Mouse (Mus musculus): ENCODE data around the gene Ngb. TPM values are rescaled to one million over a fixed set of nuclear protein-coding genes. Genes with fewer than 3 reads are reported as not detected.

Ngb gene
- polyA plus RNA-seq, 1 experiment from 2014 or later: 0.43 TPM

DNA sequence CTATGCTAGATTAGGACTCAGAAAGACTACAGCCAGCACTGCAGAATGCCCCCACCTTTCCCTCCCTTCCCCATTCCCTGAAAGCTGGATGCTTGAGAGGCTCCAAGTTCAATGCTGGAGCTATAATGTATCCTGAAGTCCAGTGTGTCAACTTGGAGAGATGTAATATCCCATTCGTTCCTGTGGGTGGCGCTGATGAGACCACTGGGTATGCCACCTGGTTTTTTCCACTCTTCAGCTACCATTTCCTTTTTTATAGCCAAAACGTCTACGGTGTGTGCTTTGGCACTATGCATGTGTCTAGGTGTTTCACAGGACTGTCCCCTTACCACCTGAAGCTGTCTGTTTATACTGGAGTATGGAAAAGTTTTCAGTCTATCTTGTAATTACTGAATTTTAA is 14.0 kb downstream of the Ngb start:
- no peak for ATAC-seq (ENCODE audit: low FRiP score)
- Histone ChIP-seq H3K36me3 (no peaks in the 10 kb centered on the region), H3K9ac (no peak overlapping the region), H3K4me1 (no peaks in the 10 kb centered on the region), H3K4me3 (no peak overlapping the region), H3K27ac (no peak overlapping the region), H3K4me2 (replicated peaks) (no peak overlapping the region), H3K9me3 (replicated peaks) (no peaks in the 10 kb centered on the region), H3K27me3 (no peaks in the 10 kb centered on the region)
- WGBS: 43% methylated on average over 4 of the region's 4 CpGs

DNA sequence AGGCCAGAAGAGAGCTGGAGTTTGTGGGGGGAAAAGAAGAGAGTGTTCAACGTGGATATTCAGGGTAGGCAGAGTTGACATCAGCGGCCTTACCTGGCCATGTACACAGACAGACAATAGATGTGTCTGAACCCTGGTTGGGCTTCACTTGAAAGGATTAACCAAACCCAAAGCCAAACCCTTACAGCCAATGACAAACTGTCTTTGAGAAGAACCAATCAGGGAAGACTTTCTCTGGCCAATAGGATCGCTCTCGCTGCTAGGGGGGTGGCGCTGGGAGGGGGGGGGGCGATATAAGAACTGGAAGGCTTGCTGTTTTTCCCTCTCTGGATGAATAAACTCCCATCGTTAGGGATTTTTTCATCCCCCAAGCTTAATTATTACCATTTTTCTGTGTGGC is 15.1 kb downstream of the Ngb start:
- 63% methylated on average over 7 of the region's 7 CpGs for WGBS
- no peak for ATAC-seq (ENCODE audit: low FRiP score)
- Histone ChIP-seq H3K4me3 (no peak overlapping the region), H3K9ac (no peak overlapping the region), H3K36me3 (no peaks in the 10 kb centered on the region), H3K27me3 (no peaks in the 10 kb centered on the region), H3K4me1 (no peaks in the 10 kb centered on the region), H3K27ac (no peak overlapping the region), H3K9me3 (replicated peaks) (no peaks in the 10 kb centered on the region), H3K4me2 (replicated peaks) (no peak overlapping the region)

DNA sequence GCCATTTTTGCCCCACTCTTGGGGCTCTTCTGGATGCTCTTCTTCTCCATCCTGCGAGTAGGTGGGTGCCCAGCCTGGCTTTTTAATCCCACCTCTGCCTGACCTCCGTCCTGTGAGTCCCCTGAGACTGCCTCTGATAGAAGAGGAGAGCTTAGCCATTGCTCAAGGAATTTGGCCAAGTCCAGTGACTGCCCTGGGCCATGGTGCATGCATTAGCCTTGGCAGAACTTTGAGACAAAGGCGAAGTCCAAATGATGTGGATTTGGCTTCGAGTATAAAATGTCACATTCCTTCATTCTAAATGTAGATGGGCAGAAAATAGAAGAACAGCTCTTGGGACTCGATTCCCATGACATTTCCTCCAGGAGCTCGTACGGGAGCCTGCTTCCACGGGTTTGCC is 19.5 kb downstream of the Ngb start:
- no peak for ATAC-seq (ENCODE audit: low FRiP score)
- no peaks in the 10 kb centered on the region for H3K9me3 ChIP-seq (replicated peaks)
- no peak overlapping the region for H3K4me3 ChIP-seq
- 83% methylated on average over 8 of the region's 8 CpGs for WGBS
- H3K36me3 ChIP-seq: no peaks in the 10 kb centered on the region
- no peaks in the 10 kb centered on the region for H3K27me3 ChIP-seq
- H3K9ac ChIP-seq: no peak overlapping the region
- H3K4me1 ChIP-seq: no peaks in the 10 kb centered on the region
- no peak overlapping the region for H3K4me2 ChIP-seq (replicated peaks)
- no peak overlapping the region for H3K27ac ChIP-seq

DNA sequence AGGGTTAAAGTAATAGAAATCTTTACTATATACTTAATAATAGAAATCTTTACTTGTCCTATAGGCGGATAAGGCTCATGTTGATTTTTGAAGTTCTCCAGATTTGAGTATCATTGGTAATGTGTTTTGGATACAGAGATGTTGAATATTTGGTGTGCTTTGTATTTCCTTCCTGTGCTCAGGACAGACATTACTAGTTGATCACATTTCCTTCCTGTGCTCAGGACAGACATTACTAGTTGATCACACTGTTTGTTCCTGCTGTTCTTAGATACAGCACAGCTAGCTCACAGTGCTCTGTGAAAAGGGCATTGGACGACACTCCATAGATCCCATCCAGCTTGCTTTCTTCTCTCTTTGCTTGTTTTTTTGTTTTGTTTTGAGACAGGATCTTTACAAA is 25.7 kb downstream of the Ngb start:
- no peak for ATAC-seq (ENCODE audit: low FRiP score)

DNA sequence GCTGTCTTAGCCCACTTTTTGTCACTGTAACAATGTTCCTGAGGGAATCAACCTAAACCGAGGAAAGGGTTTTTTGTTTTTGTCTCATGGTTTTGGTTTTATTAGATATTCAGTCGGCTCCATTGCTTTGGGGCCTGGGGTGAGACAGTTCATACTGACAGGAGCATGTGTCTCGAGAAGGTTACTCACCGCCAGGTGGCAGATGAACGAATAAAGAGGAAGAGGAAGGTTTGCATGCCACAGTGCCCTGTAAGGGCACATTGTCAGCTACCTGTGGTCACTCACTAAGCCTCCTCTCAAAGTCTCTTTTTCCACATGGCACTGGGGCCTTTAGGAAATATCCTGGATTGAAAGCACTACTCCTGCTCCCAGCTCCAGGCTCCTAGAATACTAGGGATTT is 31.8 kb downstream of the Ngb start:
- ATAC-seq (ENCODE audit: low FRiP score): no peak
- 69% methylated on average over 5 of the region's 5 CpGs for WGBS
- no peaks in the 10 kb centered on the region for H3K27me3 ChIP-seq

More for the DNA sequence above, 25.7 kb downstream of the Ngb start:
- Histone ChIP-seq H3K27me3 (no peaks in the 10 kb centered on the region), H3K4me2 (replicated peaks) (no peak overlapping the region), H3K4me1 (no peaks in the 10 kb centered on the region), H3K36me3 (no peaks in the 10 kb centered on the region), H3K9me3 (replicated peaks) (no peaks in the 10 kb centered on the region), H3K9ac (no peak overlapping the region), H3K27ac (no peak overlapping the region), H3K4me3 (no peak overlapping the region)
- 92% methylated on average over 2 of the region's 2 CpGs for WGBS

DNA sequence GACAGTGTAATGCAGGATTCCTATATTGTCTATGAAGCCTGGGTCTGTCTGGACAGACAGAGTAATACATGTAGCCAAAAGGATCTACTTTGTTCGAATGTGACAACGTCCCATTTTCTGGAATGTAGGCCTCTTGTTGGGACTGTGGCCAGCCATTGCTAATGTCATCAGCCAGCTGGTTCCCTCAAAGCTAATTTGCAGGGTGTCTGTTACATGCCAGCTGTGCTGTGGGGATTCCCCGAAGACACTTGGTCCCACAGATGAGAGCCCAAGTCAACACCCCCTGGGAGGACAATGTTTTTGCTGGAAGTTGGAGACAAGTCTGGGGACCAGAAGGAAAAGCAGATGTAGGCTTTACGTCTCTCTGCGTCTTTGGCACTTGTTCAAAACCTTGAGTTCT is 35.9 kb downstream of the Ngb start:
- WGBS: 90% methylated on average over 5 of the region's 5 CpGs
- Histone ChIP-seq H3K4me2 (replicated peaks) (no peak overlapping the region), H3K4me1 (no peaks in the 10 kb centered on the region), H3K27ac (no peak overlapping the region), H3K27me3 (no peaks in the 10 kb centered on the region), H3K36me3 (no peaks in the 10 kb centered on the region), H3K9ac (no peak overlapping the region), H3K9me3 (replicated peaks) (no peaks in the 10 kb centered on the region), H3K4me3 (no peak overlapping the region)
- no peak for ATAC-seq (ENCODE audit: low FRiP score)

More for the DNA sequence above, 31.8 kb downstream of the Ngb start:
- H3K4me3 ChIP-seq: no peak overlapping the region
- H3K36me3 ChIP-seq: no peaks in the 10 kb centered on the region
- H3K27ac ChIP-seq: no peak overlapping the region
- H3K9me3 ChIP-seq (replicated peaks): no peaks in the 10 kb centered on the region
- no peak overlapping the region for H3K4me2 ChIP-seq (replicated peaks)
- H3K9ac ChIP-seq: no peak overlapping the region
- H3K4me1 ChIP-seq: no peaks in the 10 kb centered on the region

DNA sequence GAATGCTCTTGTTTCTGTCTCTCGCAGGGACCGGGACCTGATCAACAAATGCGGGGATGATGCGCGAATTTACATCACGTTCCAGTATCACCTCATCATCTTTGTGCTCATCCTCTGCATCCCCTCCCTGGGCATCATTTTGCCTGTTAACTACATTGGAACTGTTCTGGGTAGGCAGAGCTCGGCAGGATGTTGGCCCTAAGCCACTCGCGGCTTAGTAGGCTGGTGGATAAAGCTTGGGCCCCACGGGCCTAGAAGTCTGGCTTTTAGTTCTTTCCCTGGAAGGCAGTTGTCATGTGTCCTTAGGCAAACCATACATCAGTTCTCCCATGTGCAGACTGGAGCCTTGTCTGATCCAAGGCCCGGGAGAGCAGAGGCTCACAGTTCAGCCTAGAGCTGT is 36.9 kb downstream of the Ngb start:
- H3K36me3 ChIP-seq: no peaks in the 10 kb centered on the region
- WGBS: 93% methylated on average over 11 of the region's 11 CpGs
- no peaks in the 10 kb centered on the region for H3K27me3 ChIP-seq
- H3K27ac ChIP-seq: no peak overlapping the region
- no peaks in the 10 kb centered on the region for H3K4me1 ChIP-seq
- no peaks in the 10 kb centered on the region for H3K9me3 ChIP-seq (replicated peaks)
- no peak overlapping the region for H3K4me3 ChIP-seq
- H3K9ac ChIP-seq: no peak overlapping the region
- H3K4me2 ChIP-seq (replicated peaks): no peak overlapping the region
- no peak for ATAC-seq (ENCODE audit: low FRiP score)

DNA sequence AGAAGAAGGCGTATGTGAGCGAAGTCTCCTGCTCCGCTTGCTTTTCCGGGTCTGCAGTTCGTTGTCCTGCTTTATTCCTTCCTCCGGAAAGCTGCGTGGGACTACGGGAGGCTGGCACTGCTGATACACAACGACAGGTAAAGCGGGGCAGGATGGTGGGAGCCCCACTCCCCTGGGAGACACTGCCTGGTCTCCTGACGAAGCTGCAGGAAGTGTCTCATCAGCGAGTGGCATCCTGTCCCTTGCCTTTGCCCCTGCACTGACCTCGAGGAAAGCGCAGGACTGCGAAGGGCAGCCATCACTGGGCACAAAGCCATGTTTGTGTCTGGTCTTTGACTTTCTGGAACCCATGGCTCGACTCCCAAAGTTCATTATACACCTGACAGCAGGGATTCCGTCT is 45.3 kb downstream of the Ngb start:
- H3K27me3 ChIP-seq: peaks cover 10% of the 10 kb centered on the region
- no peak overlapping the region for H3K4me2 ChIP-seq (replicated peaks)
- H3K4me3 ChIP-seq: no peak overlapping the region
- H3K9me3 ChIP-seq (replicated peaks): no peaks in the 10 kb centered on the region
- H3K36me3 ChIP-seq: no peaks in the 10 kb centered on the region
- H3K27ac ChIP-seq: no peak overlapping the region
- 0 out of 2 replicates have a peak, but pooled peaks cover 3% of the 10 kb centered on the region for H3K4me1 ChIP-seq
- no peak overlapping the region for H3K9ac ChIP-seq
- ATAC-seq (ENCODE audit: low FRiP score): no peak
- whole genome bisulfite sequencing: 68% methylated on average over 17 of the region's 17 CpGs

DNA sequence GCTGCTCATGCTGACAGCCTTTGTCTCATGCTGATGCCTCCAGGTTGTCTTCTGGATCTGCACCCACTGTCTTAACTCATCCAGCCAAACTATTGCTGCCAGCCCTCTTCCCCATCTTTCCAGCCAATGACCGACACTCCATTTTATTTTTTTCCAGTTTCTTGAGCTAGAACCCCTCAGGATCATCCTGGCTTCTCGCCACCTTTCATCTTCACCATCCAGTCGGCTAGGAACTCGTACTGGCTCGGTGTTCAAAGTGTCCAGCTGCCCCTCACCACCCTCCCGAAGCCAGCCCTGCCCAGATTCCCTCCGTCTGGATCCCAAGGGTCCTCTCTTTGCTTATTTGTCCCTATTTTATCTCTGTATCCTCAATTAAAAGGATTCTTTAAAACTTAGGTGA is 47.5 kb downstream of the Ngb start:
- Histone ChIP-seq H3K27ac (no peak overlapping the region), H3K27me3 (peaks cover 10% of the 10 kb centered on the region), H3K4me3 (no peak overlapping the region), H3K9ac (no peak overlapping the region), H3K36me3 (no peaks in the 10 kb centered on the region), H3K4me2 (replicated peaks) (no peak overlapping the region), H3K4me1 (0 out of 2 replicates have a peak, but pooled peaks cover 3% of the 10 kb centered on the region), H3K9me3 (replicated peaks) (no peaks in the 10 kb centered on the region)
- WGBS: 78% methylated on average over 7 of the region's 7 CpGs
- ATAC-seq (ENCODE audit: low FRiP score): no peak

DNA sequence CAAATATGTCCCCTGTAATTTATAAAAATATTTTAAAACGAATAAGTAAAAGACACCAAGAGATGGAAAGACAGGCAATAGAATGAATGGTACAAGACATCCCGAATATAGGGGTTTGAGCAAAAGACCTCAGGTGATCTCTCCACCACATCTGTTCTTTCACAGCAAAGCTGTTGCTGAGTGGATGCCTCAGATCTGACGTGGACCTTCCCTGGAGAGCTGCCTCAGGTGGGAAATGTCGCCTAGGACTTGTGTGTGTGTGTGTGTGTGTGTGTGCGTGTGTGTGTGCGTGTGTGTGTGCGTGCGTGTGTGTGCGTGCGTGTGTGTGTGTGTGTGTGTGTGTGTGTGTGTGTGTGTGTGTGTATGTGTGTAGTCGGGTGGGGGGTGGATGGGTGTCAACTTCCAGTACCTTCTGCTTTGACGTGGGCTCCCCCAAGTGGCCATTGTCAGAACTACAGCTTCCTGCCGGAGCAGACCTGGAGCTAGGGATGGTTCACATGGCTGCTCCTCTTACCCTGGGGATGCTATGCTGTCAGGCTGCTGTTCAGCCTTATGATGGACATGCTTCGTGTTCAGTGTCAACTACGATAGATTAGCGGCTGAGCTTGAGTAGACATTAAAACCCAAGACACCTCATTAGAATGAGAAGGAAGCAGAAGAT is 49.5 kb downstream of the Ngb start:
- Histone ChIP-seq H3K36me3 (no peaks in the 10 kb centered on the region), H3K4me3 (no peak overlapping the region), H3K4me1 (0 out of 2 replicates have a peak, but pooled peaks cover 3% of the 10 kb centered on the region), H3K9ac (no peak overlapping the region), H3K4me2 (replicated peaks) (no peak overlapping the region), H3K9me3 (replicated peaks) (no peaks in the 10 kb centered on the region), H3K27ac (no peak overlapping the region), H3K27me3 (peaks cover 10% of the 10 kb centered on the region)
- ATAC-seq (ENCODE audit: low FRiP score): peak; percentile 50; the same call in 1 of the 2 replicates
- WGBS: 28% methylated on average over 10 of the region's 16 CpGs

DNA sequence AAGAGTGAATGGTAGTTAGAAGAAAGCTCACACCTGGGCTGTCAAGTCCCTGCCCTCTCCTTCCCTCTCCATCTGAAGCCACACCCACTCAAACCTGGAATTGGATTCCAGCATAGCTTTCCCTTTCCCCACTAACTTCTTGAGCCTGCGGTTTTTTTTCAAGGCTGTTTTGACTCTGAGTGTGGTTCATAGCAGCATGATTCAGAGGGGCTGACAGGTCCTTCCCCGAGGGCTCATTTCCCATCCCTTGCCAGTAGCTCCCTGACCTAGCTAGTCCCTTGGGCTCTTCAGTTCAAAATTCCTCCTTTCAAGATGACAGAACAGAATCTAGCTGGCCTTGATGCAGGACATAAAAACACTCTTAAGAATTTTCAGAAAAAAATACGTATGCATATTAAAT is 54.8 kb downstream of the Ngb start:
- H3K4me1 ChIP-seq: peaks cover 20% of the 10 kb centered on the region
- no peak overlapping the region for H3K4me3 ChIP-seq
- H3K27ac ChIP-seq: no peak overlapping the region
- 61% methylated on average over 3 of the region's 3 CpGs for WGBS
- H3K36me3 ChIP-seq: no peaks in the 10 kb centered on the region
- ATAC-seq (ENCODE audit: low FRiP score): no peak
- H3K4me2 ChIP-seq (replicated peaks): no peak overlapping the region
- no peak overlapping the region for H3K9ac ChIP-seq
- H3K9me3 ChIP-seq (replicated peaks): no peaks in the 10 kb centered on the region
- H3K27me3 ChIP-seq: no peaks in the 10 kb centered on the region

Data from hindbrain, embryonic 12.5 days (tissue).